Mouse (Mus musculus): ENCODE measurements around the gene Tcl1b3.
"Not testable (repeated sequence)": the region's sequence is repeated elsewhere in the genome, so short reads cannot be mapped to it uniquely, and the experiment has no call there.

Tcl1b3 gene

DNA sequence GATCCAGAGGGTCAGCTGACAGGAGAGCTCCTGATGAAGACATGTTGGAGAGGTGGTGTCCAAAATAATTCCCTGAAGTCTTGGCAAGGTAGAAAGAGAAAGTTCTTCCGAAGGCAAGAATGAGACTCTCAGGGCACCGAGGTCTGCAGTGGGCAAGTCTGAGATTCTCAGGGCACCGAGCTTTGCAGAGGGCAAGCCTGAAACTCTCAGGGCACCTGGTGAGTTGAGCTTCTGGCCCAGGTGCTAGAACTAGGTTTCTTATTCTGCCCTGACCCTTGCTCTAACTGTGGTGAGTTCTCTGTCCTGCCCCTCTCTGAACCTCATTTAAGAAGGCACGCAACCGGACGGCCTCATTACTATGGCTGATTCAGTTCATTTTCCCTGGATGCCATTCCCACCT, at the start of gene Tcl1b3:
Tcl1b3 (plus strand) TSS at position 301 of the 400 bp plus-strand sequence.
- DNase-seq = not testable (repeated sequence)

DNA sequence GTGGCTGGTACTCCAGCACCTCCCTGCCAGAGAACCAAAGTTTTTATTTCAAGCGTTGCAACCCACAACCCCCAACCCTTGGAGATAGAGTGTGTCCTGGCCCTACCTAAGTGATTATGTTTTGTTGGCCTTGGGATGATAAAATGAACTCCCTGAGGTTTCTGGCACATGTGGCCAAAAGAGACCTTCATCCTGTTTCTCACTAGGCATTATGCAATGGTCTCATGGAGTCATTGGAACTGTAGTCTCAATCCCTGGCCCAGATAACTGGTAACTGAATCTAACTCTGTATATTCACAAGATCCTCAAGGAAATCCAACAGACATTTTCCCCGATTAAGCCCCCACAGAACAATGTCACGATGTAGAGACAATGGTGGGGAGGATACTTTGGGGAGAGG, 47.7 kb upstream of the Tcl1b3 start:
- no peak for DNase-seq

DNA sequence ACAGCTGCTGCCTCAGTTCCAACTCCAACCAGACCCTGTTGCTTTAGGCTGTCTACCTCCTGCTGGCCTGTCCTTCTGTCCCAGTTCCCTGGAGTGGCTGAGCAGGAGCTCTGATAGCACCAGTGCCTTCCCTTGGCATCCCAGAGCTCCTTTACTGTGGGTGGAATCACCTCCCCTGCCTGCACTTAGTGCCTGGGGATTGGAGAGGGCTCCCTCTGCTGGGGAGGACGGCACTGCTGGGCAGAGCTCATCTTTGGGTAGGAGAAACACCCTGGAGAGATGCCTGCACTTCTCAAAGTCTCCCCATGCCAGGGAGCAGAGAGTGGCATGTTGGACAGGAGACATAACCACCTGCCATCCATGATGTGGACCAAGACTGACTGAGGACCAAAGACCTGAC, 45.9 kb upstream of the Tcl1b3 start:
- not testable (repeated sequence) for DNase-seq

DNA sequence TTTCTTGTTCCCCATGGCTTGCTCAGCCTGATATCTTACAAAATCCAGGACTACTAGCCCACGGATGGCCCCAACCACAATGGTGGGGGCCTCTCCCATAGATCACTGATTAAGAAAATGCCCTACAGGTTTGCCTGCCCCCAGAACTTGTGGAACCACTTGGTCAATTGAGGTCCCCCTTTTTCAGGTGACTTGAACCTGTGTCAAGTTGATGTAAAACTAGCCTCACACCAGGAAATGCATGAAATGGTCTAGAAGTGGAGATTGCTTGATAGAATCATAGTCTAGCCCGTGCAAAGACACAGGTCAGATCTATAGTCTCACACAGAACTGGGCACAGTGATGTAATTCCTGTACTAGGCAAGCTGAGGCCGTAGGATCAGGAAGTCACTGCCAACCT, 45.1 kb upstream of the Tcl1b3 start, which contains the start of gene Tcl1b2:
Tcl1b2 (plus strand) TSS at position 301 of the 400 bp plus-strand sequence.
- DNase-seq = no peak

DNA sequence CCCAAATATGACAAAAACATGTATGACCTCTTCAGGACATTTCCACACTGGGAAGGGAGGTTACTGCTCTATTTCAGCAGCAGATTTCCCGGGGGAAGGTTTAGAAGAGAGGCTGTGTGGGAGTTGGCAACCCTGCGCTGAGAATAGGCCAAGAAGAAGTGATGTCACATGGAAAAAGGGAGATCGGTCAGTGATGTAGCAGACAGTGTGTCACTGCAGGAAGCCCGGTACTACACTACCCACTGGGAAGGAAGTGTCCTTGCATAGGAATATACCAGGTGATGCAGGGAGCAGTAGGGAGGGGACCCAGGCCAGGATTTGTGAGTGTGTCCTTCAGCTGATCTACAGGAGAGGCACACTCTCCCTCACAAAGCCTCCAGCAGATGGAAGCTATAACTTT, 35.6 kb upstream of the Tcl1b3 start:
- not testable (repeated sequence) for DNase-seq

DNA sequence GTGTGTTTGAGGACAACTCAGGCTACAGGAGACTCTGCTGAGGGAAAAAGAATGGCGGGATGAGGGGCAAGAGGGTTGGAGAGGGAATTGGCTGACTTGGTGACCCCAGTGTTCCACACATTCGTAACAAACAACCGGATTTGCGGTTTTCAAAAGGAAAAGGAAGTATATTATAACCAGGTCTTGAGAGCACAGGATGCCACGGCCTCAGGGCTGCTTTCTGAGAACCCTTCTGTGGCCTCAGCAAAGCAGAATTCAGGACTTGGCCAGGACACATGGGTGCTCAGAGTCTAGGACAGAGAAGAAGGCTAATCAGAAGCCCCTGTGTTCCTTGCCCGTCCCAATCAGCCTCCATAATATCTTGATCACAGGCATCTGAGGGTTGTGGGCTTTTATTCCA, 32.0 kb upstream of the Tcl1b3 start:
- DNase-seq = no peak

DNA sequence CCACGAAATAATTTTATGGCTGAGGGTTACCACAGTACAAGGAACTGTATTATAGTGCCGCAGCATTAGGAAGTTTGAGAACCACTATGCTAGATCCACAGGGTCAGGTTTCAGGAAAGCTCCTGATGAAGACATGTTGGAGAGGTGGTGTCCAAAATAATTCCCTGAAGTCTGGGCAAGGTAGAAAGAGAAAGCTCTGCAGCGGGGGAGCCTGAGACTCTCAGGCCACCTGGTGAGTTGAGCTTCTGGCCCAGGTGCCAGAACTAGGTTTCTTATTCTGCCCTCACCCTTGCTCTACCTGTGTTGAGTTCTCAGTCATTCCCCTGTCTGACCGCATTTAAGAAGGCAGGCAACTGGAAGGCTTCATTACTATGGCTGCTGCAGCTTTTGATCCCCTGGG, 31.5 kb upstream of the Tcl1b3 start, which contains the start of gene Tcl1b1:
Tcl1b1 (plus strand) TSS at position 301 of the 400 bp plus-strand sequence.
- no peak for DNase-seq

DNA sequence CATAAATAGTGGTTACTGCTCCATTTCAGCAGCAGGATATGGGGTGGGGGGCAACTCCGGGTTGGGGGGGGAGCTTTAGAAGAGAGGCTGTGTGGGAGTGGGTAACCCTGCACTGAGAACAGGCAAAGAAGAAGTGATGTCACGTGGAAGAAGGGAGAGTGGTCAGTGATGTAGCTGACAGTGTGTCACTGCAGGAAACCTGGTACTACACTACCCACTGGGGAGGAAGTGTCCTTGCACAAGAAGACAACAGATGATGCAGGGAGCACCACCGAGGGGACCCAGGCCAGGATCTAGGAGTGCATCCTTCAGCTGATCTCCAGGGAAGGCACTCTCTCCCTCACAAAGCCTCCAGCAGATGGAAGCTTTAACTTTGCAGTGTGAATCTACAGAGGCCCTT, 24.1 kb upstream of the Tcl1b3 start:
- DNase-seq = no peak

DNA sequence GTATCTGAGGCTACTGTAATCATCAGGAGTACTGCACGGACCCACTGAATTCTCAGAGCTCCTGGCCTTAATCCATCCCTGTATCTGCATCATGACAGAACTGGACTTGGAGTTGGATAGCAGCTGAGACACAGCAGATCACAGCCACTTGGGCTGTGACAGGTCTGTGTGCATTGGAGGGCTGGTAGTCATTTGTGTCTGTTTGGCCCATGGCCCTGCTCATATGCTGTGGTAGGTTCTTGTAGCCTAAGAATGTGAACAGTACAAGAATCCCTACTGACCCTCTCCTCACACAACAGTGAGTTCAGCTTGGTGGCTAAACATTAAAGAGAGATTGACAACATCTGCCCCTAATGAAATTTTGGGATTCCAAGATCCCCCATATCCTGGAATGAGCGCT, 17.5 kb upstream of the Tcl1b3 start:
- DNase-seq = no peak

DNA sequence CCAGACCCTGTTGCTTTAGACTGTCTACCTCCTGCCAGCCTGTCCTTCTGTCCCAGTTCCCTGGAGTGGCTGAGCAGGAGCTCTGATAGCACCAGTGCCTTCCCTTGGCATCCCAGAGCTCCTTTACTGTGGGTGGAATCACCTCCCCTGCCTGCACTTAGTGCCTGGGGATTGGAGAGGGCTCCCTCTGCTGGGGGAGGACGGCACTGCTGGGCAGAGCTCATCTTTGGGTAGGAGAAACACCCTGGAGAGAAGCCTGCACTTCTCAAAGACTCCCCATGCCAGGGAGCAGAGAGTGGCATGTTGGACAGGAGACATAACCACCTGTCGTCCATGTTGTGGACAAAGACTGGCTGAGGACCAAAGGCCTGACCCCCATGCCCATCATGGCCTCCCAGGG, 16.5 kb upstream of the Tcl1b3 start:
- DNase-seq = peak; percentile 34 to 40

DNA sequence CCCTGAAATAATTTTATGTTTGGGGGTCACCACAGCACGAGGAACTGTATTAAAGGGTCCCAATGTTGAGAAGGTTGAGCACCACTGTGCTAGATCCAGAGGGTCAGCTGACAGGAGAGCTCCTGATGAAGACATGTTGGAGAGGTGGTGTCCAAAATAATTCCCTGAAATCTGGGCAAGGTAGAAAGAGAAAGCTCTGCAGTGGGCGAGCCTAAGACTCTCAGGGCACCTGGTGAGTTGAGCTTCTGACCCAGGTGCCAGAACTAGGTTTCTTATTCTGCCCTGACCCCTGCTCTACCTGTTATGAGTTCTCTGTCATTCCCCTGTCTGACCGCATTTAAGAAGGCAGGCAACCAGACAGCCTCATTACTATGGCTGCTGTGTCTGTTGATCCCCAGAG, 14.8 kb upstream of the Tcl1b3 start, which contains the start of gene Tcl1b5:
Tcl1b5 (plus strand) TSS at position 301 of the 400 bp plus-strand sequence.
- not testable (repeated sequence) for DNase-seq

DNA sequence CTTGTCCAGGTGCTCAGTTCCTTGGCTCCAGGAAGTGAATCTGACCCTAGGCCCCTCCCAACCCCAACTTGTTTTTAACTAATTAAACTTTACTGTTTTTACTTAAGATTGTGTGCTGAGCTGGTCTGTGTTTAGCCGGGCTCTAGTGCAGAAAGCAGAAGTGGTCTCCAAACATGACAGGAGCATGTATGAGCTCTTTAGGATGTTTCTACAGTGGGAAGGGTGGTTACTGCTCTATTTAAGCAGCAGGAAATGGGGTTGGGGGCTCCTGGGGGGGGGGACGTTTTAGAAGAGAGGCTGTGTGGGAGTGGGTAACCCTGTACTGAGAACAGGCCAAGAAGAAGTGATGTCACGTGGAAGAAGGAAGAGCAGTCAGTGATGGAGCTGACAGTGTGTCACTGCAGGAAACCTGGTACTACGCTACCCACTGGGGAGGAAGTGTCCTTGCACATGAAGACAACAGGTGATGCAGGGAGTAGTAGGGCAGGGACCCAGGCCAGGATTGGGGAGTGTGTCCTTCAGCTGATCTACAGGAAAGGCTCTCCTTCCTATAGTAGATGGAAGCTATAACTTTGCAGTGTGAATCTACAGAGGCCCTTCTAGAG, 9.7 kb upstream of the Tcl1b3 start:
- not testable (repeated sequence) for DNase-seq

DNA sequence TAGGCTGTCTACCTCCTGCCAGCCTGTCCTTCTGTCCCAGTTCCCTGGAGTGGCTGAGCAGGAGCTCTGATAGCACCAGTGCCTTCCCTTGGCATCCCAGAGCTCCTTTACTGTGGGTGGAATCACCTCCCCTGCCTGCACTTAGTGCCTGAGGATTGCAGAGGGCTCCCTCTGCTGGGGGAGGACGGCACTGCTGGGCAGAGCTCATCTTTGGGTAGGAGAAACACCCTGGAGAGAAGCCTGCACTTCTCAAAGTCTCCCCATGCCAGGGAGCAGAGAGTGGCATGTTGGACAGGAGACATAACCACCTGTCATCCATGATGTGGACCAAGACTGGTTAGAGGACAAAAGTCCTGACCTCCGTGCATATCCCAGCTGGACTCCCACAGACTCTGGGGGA, 1.9 kb upstream of the Tcl1b3 start:
- peak in 1 of 2 experiments; percentile 8 for DNase-seq

DNA sequence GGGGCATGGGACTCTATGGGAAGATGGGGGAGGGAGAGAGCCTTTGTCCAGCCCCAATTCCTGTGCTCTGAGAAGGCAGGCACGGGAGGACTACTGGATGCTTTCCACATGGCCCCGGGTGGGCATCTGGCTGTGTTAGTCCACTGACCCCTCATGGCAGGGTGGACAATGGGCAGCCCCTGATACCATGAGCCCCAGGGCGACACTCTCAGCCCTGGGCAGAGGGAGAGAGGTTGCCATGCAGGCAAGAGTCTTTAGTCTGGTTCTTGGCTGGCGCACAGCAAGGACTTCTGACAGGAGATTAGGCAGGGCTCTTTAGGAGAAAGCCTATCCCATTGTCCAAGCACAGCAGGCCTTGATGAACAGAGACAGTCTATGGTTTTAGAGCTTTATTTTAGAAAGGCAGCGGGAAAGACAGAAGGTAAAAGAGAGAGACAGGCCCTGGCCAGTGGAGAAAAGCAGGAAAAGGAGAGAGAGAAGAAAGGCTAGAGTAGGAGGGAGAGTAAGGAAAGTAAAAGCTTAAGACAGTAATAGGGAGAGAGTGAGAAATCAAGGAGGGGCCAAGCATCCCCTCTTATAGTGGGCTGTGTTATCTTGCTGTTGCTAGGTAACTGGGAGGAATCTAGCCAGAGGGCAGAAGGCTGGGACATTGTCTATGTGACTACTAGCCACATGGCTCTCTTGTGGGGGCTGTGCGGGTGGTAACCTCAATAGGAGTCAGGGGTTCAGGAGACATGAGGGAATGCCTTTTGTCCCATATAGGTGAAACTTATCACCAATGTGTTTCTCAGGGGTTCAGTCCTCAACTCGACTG, 9.0 kb downstream of the Tcl1b3 start:
- DNase-seq = not testable (repeated sequence)

DNA sequence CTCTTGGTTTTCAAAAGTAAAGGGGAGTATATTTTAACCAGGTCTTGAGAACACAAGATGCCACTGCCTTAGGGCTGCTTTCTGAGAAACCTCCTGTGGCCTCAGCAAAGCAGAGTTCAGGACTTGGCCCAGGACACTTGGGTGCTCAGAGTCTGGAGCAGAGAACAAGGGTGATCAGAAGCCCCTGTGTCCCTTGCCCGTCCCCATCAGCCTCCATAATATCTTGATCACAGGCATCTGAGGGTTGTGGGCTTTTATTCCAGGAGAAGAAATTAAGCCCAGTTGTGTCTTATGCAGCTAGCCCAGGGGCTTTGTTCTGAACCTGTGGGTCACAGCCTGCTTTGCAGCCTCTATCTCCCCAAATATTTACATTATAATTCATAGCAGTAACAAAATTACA, 10.8 kb downstream of the Tcl1b3 start, which contains the start of gene Tcl1b4:
Tcl1b4 (plus strand) TSS at position 301 of the 400 bp plus-strand sequence.
- not testable (repeated sequence) for DNase-seq

DNA sequence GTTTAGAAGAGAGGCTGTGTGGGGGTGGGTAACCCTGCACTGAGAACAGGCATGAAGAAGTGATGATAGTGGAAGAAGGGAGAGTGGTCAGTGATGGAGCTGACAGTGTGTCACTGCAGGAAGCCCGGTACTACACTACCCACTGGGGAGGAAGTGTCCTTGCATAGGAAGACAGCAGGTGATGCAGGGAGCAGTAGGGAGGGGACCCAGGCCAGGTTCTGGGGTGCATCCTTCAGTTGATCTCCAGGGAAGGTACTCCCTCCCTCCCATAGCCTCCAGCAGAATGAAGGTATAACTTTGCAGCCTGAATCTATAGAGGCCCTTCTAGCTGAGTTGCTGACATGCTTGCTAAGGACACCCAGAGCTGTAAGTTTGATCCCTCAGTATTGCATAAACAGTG, 16.2 kb downstream of the Tcl1b3 start:
- DNase-seq = no peak

DNA sequence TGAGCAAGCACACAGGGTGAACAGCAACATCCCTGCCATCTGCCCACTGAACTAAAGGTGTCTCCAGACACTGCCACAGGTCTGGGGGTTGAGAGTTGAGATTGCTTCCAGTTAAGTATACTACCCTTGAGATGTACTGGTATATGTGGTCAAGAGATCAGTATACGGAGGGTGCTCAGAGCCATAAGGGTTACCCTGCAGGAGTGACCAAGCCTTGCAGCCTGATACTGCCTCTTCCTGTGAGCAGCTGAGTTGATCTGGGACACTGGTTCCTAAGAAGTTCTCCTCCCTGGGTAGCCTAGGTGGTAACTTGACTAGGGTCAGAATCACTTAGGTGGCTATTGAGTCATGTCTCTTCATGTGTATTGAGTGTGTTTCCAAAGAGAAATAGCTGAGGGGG, 17.6 kb downstream of the Tcl1b3 start:
- no peak for DNase-seq

DNA sequence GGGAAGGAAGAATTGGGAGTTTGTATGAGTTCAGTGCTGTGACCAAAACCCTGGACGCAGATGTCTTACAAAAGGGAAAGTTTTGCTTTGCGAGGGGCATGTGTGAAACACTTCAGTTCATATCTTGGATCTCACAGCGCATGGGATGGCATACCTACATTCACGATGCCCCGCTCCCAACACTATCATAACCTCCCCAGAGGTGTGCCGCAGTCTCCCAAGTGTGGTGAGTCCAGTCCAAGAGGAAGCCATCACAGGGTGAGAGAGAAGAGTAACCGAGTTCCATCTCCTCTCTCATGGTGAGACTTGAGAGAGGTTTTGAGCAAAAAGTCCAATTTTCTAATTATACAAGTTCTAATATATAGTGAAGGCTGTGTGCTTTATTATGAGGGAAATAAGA, 18.4 kb downstream of the Tcl1b3 start:
- no peak for DNase-seq

DNA sequence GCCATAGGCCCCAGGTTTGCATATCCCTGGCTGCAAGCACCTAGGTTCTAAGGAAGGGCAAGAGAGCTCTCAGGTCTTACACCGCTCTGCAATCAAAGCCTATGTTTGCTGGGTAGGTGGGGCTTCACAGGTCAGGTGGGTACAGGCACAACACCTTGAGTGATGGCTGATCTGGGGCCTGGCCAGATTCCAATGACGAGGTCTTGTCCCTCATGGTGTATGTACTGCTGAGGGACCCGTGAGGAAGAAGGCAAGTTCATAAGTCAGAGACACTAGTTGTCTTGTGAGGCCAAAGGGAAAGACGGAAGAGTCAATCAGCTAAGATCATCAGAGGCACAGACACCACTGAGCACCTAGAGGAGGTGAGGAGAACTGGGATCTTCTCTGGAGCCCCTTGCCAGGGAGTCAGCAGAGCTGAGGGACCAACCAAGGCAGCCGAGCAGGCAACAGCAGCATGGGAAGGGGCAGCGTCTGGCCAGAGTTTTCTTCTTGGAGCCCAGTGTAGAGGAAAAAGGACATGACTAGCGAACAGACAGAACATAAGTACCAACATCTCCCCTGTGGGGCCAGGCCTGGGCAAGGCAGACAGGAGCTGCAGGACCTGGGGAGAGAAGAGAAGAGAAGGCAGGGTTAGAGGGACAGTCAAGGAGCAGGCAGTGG, 26.4 kb downstream of the Tcl1b3 start:
- no peak for DNase-seq

DNA sequence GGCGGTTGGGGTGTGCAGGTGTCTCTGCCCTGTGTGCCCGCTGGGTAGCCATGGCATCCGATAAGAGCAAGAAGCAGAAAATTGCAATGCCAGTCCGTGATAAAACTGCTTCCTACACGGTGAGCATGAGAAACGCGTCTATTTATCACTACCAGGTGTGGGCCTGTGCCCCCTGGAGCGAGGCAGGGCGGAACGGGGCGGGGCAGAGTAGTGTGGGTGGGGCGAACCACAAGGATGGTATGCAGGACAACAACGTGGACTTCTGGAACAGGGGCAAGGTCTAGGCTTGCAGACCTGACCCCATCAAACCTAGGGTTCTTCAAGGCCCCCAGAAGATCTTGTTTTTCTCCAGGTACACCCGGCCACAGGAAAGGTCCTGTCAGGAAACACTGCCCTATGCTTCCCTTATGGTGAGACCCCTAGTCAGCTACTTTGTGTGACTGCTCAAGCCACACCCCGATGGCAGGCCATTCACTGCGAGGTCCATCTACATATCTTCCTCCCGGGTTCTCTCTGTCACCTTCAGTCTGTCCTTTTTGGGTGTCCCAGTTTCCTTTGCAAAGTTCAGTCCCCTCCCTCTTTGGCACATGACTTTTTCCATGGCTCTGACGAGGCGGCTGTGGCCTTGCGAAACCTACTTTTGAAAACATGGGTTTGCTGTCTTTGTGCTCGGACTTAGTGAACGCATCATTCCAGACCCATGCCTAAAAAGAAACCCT, 31.9 kb downstream of the Tcl1b3 start, which contains the start of gene Tcl1:
Tcl1 (minus strand) TSS at position 193 of the 719 bp plus-strand sequence.
- DNase-seq = no peak

DNA sequence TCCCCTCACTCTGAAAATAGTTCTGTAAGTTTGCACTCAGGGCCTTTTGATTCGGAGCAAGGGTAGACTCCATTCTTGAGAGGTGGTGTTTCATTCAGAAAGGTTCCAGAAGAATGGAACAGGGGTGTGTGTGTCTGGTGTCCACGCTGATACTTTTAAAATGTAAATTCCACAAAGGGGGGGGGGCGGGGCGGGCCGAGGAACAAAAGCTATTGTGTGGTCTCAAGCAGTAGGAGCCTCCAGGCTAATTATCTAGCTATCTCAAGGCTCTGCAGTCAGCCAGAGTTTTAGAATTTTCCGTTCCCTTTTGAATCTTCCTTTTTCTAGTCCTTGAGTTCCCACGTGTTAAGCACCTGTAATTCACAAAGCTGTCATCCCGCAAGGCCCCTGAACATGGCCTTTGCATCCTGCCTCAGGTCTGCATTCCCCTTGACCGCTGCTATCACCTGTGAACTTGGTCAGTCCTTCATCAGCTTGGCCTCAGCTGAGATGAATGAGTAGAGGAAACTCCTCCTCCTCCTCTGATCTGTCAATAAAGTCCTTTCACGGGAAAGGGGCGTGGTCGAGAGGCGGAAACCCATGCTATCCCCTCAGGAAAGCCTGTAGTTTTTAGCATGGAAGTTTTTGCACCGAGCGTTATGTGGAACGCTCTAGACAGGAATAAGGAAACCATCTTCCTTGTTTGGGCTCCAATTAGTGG, 33.9 kb downstream of the Tcl1b3 start:
- no peak for DNase-seq

DNA sequence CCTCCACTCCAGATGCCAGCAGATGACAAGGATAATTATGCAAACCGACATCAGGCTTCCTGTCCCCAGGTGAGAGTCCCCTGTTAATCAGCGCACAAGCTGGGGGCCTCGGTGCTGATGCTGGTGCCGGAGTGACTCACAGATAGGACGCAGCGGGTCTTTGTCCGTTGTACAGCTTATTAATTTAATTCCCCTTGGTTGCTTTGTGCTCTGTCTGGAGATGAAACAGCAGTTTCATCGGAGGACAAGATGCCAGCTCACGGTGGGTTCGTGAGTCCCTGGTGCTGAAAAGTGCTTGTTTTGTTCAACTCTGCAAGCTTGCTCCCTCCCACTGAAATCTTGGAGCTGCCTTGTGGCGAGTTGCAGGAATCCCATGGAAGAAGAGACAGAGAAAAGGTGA, 43.5 kb downstream of the Tcl1b3 start:
- no peak for DNase-seq
